Mouse (Mus musculus) embryonic fibroblast, embryonic 13.5 days (primary cell): ENCODE results near the gene Bco2.

Experiments
- CTCF ChIP-seq: IDR thresholded peaks from 2 replicates; pipeline ENCODE4 v1.5.1; 2011; ENCODE audit warnings: mild to moderate bottlenecking, control low read depth, low read length, moderate library complexity, borderline replicate concordance; ENCODE audit not compliant: insufficient read depth
- POLR2A ChIP-seq: IDR thresholded peaks from 2 replicates; pipeline ENCODE4 v1.6.1; 2011; ENCODE audit warnings: low read depth, mild to moderate bottlenecking, control low read depth, low read length, moderate library complexity

- TF ChIP-seq CTCF (no peak), POLR2A (no peak)
These were observed 63.4 kb downstream of the Bco2 start for GRCm38 (mm10) chr9:50491531-50492045.
